Mouse (Mus musculus): ENCODE measurements around the gene Kng2.
"Not testable (repeated sequence)": the region's sequence is repeated elsewhere in the genome, so short reads cannot be mapped to it uniquely, and the experiment has no call there.

Gene Kng2

GRCm38 (mm10) chr16:23028966-23029600 lies at the start of gene Kng2:
Kng2 (minus strand) TSS chr16:23029482.
- not testable (repeated sequence) for DNase-seq (ENCODE audit: low read depth, low spot score)

- not testable (repeated sequence) for DNase-seq (ENCODE audit: low read depth, low spot score)
Measured at GRCm38 (mm10) chr16:23077516-23077915, 48.2 kb upstream of the Kng2 start.

- not testable (repeated sequence) for DNase-seq (ENCODE audit: low read depth, low spot score)
Measured at GRCm38 (mm10) chr16:23060781-23061325, 31.6 kb upstream of the Kng2 start.

GRCm38 (mm10) chr16:23059630-23060029 lies 30.3 kb upstream of the Kng2 start:
- DNase-seq (ENCODE audit: low read depth, low spot score) = not testable (repeated sequence)

- DNase-seq (ENCODE audit: low read depth, low spot score) = not testable (repeated sequence)
Measured at GRCm38 (mm10) chr16:23057668-23058447, 28.6 kb upstream of the Kng2 start, which contains the start of gene Kng1. Kng1 (plus strand) TSS chr16:23057865.

GRCm38 (mm10) chr16:23046319-23046718 lies 17.0 kb upstream of the Kng2 start:
- DNase-seq (ENCODE audit: low read depth, low spot score) = peak; percentile 61

GRCm38 (mm10) chr16:23040876-23041275 lies 11.6 kb upstream of the Kng2 start:
- no peak for DNase-seq (ENCODE audit: low read depth, low spot score)

GRCm38 (mm10) chr16:23039281-23039680 lies 10.0 kb upstream of the Kng2 start:
- no peak for DNase-seq (ENCODE audit: low read depth, low spot score)

- no peak for DNase-seq (ENCODE audit: low read depth, low spot score)
Measured at GRCm38 (mm10) chr16:23037744-23038143, 8.5 kb upstream of the Kng2 start.

DNA sequence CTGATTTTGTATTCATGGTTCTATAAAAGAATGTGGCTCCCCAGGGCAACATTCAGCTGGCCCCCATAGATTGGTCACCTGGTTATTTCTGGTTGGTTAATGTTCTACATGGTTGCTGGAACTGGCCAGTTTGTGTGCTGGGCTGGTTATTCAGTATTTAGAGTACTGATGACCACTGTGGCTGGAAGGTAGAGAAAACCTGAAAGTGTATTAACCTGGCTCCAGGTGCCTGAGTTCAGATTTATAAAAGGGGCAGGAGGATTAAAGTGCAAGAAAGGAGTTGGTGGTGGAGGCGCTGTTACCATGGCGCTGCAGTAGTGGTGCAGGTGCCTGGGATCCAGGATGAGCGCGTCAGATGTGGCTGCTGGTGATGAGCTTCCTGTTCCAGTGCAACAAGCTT lies 4.4 kb upstream of the Kng2 start:
- no peak for DNase-seq (ENCODE audit: low read depth, low spot score)

- DNase-seq (ENCODE audit: low read depth, low spot score) = peak; percentile 96
Measured at GRCm38 (mm10) chr16:23030673-23031435, 1.6 kb upstream of the Kng2 start.

- not testable (repeated sequence) for DNase-seq (ENCODE audit: low read depth, low spot score)
Measured at GRCm38 (mm10) chr16:23027341-23027740, 1.9 kb downstream of the Kng2 start.

- DNase-seq (ENCODE audit: low read depth, low spot score) = no peak
Measured at GRCm38 (mm10) chr16:23026582-23026981, 2.7 kb downstream of the Kng2 start.

DNA sequence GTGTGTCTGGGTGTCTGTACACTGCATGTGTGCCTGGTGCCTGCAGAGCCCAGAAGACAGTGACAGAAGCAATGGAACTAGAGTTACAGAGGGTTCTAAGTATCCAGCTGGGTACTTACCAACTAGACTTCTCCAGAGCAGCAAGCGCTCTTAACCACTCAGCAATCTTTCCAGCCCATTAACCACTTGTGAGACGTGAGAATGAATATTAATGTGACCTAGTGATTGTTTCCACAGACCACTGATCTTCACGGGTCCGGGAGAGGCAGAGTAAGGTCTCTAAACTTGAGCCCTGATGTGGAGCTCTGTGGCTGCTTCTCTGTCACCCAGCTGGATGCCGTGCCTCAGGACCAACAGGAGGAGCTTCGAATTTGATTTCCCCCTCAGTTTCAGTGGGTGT lies 4.2 kb downstream of the Kng2 start:
- no peak for DNase-seq (ENCODE audit: low read depth, low spot score)

GRCm38 (mm10) chr16:23020571-23020970 lies 8.7 kb downstream of the Kng2 start:
- DNase-seq (ENCODE audit: low read depth, low spot score) = peak; percentile 87

DNA sequence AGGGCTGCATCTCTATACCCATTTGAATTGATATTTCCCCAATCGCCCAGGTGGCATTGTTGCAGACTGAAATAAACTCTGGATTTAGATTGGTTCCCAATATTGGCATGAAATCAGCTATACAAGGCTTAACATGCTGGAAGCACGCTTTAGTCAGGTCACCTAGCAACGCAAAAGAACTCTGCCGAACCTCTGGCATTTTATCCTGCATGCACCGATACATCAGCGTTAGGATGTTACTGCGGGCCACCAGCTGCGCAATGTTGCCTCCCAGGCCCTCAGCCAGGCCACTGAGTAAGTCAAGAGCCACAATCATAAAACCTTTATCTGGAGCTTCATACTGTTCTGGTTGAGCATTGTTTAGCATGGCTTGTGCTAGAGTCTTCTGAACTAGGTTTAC lies 14.6 kb downstream of the Kng2 start:
- peak; percentile 25 for DNase-seq (ENCODE audit: low read depth, low spot score)

GRCm38 (mm10) chr16:23013786-23014185 lies 15.5 kb downstream of the Kng2 start:
- DNase-seq (ENCODE audit: low read depth, low spot score) = not testable (repeated sequence)

GRCm38 (mm10) chr16:22996951-22997350 lies 32.3 kb downstream of the Kng2 start:
- DNase-seq (ENCODE audit: low read depth, low spot score) = not testable (repeated sequence)

- no peak for DNase-seq (ENCODE audit: low read depth, low spot score)
Measured at GRCm38 (mm10) chr16:22967383-22968030, 61.8 kb downstream of the Kng2 start.

GRCm38 (mm10) chr16:22963293-22963692 lies 66.0 kb downstream of the Kng2 start:
- DNase-seq (ENCODE audit: low read depth, low spot score) = no peak

DNA sequence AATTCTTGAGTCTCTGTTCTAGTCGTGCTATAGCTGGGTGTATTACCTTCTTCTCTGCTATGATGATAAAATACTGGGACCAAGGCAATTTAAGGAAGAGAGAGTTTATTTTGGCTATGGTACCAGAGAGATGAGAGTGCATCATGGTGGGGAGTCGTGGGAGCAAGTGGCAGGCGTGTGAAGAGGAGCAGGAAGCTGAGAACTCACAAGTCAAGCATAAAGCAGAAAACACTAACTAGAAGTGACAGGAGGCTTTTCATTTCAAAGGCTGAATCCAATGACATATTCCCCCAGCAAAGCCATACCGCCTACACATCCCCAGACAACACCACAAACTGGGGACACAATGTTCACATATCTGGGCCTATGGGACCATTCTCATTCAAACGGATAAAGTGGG lies 67.0 kb downstream of the Kng2 start:
- no peak for DNase-seq (ENCODE audit: low read depth, low spot score)

Measured in R1 (cell line).